In the genomic region with DNA sequence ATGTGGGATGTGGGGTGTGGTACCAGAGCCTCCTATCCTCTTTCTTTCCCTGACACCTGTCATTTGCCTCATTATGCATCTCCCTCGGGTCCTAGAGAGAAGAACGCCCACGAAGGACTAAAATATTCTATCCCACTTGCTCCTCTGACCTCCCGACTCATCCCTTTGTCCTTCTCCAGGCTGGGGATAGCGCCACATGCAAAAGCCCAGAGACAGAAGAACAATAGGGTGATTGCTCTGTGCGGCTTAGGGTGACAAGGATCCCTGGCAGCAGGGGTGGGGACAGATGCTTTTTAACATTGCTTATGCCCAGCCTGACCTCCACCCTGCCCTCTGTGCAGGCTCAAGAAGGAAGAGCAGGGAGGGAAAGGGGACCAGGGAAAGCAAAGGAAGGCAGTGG, we compare ENCODE assay signal across 18 mouse cellular contexts.
"Had no signal": no experiment of that assay in that cellular context is flagged by ENCODE, and none has a peak within 500 bp of the region (broad histone marks: within the 10 kb centered on the region; RNA-seq: fewer than 3 reads in every experiment).

No protein-coding gene starts in this region.

- H3K4me2 ChIP-seq: limb, embryonic 12.5 days; liver, embryonic 13.5 days; lung, embryonic 15.5 days; neural tube, embryonic 13.5 days had no signal

- H3K9ac ChIP-seq: limb, embryonic 12.5 days; liver, embryonic 13.5 days; liver, postnatal 0 days; lung, embryonic 15.5 days; neural tube, embryonic 13.5 days had no signal

- H3K9me3 ChIP-seq: lung, embryonic 15.5 days; neural tube, embryonic 13.5 days had no signal

- H3K27ac ChIP-seq: layer of hippocampus, adult 2 months; limb, embryonic 12.5 days; liver, embryonic 13.5 days; lung, embryonic 15.5 days; macrophage; neural tube, embryonic 13.5 days had no signal

- H3K4me3 ChIP-seq: layer of hippocampus, adult 2 months; limb, embryonic 12.5 days; liver, embryonic 13.5 days; lung, embryonic 15.5 days; megakaryocyte, embryonic 14.5 days; myocyte; neural tube, embryonic 13.5 days had no signal

- H3K4me1 ChIP-seq: liver, embryonic 13.5 days; lung, embryonic 15.5 days; megakaryocyte, embryonic 14.5 days had no signal

- ATAC-seq: liver, postnatal 0 days had no signal

- H3K36me3 ChIP-seq: liver, embryonic 13.5 days; lung, embryonic 15.5 days had no signal

- DNase-seq: kidney, adult 18-20 months; kidney, postnatal 10 days; kidney, postnatal 4 days; liver; liver, embryonic 13.5 days; liver, postnatal 0 days; lung, postnatal 14 days; right cerebral cortex, postnatal 4 days; spleen, adult 18-20 months; thymus, adult 2 months; thymus, postnatal 25 days had no signal

- H3K27me3 ChIP-seq: liver, embryonic 13.5 days; lung, embryonic 15.5 days had no signal
